Mouse (Mus musculus) urinary bladder, adult 2 months (tissue): Measurements from ENCODE around the gene Nhlh1. TPM values are rescaled to one million over a fixed set of nuclear protein-coding genes. Genes with fewer than 3 reads are reported as not detected.

Source experiments
- DNase-seq: peaks from one replicate; pipeline ENCODE4 v3.0.0; 2022; ENCODE audit warnings: low spot score
- polyA plus RNA-seq: library from polyadenylated mRNA; depleted of rRNA; stranded (reverse); fragments of >200 nt; gene quantifications from 2 replicates; pipeline ENCODE4 v1.2.3, GENCODE M21; 2012; rRNA removed

The Nhlh1 gene
- polyA plus RNA-seq, result not detected in 2 replicates

GRCm38 (mm10) chr1:172057491-172057921 is at the start of gene Nhlh1:
Gene Nhlh1, minus strand, starts transcription at chr1:172057573.
- no peak for DNase-seq

- no peak for DNase-seq
These were observed 47.7 kb upstream of the Nhlh1 start for GRCm38 (mm10) chr1:172105101-172105500.

GRCm38 (mm10) chr1:172103619-172104018 is 46.2 kb upstream of the Nhlh1 start:
- no peak for DNase-seq

GRCm38 (mm10) chr1:172099325-172100033 is 42.1 kb upstream of the Nhlh1 start:
- DNase-seq, result no peak

GRCm38 (mm10) chr1:172095202-172095601 is 37.8 kb upstream of the Nhlh1 start:
- no peak for DNase-seq

- no peak for DNase-seq
These were observed 36.9 kb upstream of the Nhlh1 start for GRCm38 (mm10) chr1:172094295-172094694.

- no peak for DNase-seq
These were observed 36.1 kb upstream of the Nhlh1 start for GRCm38 (mm10) chr1:172093522-172093921.

GRCm38 (mm10) chr1:172082899-172083445 is 25.6 kb upstream of the Nhlh1 start:
- no peak for DNase-seq

GRCm38 (mm10) chr1:172082101-172082898 is 24.9 kb upstream of the Nhlh1 start, which contains the start of the genes Copa and Ncstn:
Gene Copa, plus strand, starts transcription at chr1:172082529.
Gene Ncstn, minus strand, starts transcription at chr1:172082795.
- peak; percentile 87 for DNase-seq

- DNase-seq, result no peak
These were observed 20.6 kb upstream of the Nhlh1 start for GRCm38 (mm10) chr1:172077981-172078380.

- no peak for DNase-seq
These were observed 15.2 kb upstream of the Nhlh1 start for GRCm38 (mm10) chr1:172072604-172073003.

- no peak for DNase-seq
These were observed 14.2 kb upstream of the Nhlh1 start for GRCm38 (mm10) chr1:172071556-172071955.

- no peak for DNase-seq
These were observed 12.9 kb upstream of the Nhlh1 start for GRCm38 (mm10) chr1:172070227-172070626.

- no peak for DNase-seq
These were observed 7.3 kb upstream of the Nhlh1 start for GRCm38 (mm10) chr1:172064613-172065141.

- DNase-seq, result no peak
These were observed 6.1 kb upstream of the Nhlh1 start for GRCm38 (mm10) chr1:172063291-172064023.

GRCm38 (mm10) chr1:172062101-172062500 is 4.7 kb upstream of the Nhlh1 start:
- no peak for DNase-seq

- DNase-seq, result no peak
These were observed 3.8 kb upstream of the Nhlh1 start for GRCm38 (mm10) chr1:172061217-172061616.

GRCm38 (mm10) chr1:172060659-172061058 is 3.3 kb upstream of the Nhlh1 start:
- DNase-seq, result no peak

GRCm38 (mm10) chr1:172058874-172059273 is 1.5 kb upstream of the Nhlh1 start:
- no peak for DNase-seq

- no peak for DNase-seq
These were observed 948 bp upstream of the Nhlh1 start for GRCm38 (mm10) chr1:172058321-172058720.

- DNase-seq, result no peak
These were observed 1.1 kb downstream of the Nhlh1 start for GRCm38 (mm10) chr1:172056251-172056650.
